Mouse (Mus musculus): ENCODE data around the gene Ropn1l. TPM values are rescaled to one million over a fixed set of nuclear protein-coding genes. Genes with fewer than 3 reads are reported as not detected.

Ropn1l gene
- polyA plus RNA-seq, 1 experiment: 10.3 TPM

DNA sequence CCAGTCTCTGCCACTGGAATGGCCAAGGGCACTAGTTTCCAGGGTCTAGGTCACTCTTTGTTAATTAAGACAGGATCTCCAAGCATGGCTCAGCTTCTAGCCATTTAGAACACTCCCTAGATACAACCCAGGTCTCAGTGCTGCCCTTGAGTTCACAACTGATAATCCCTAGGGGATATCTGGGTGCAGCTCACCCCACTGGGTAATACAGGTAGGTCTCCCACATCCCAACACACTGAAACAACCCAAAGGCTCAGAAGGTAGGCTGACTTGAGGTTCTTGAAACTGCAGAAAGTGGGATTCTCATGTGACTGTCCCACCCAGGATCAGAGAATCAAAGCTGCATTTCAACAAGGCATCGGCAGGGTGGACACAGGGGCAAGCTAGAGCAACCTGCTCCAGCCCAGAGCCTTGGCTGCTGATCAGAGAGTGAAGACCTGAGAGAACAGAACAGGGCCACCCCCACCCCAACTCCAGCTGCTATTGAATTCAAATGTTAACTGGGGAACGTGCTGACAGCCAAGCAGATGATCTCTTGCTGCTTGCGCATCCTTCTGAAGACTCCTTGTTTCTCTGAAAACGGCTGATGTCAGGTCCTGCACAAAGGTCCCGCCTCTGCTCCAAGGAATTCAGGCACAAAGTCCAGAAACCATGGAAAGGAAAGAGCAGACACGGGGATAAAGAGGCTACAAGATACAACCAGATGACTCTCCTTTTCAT is 39.2 kb downstream of the Ropn1l start:
- H3ac ChIP-seq (ENCODE audit: control insufficient read depth, insufficient read length): no peak overlapping the region

DNA sequence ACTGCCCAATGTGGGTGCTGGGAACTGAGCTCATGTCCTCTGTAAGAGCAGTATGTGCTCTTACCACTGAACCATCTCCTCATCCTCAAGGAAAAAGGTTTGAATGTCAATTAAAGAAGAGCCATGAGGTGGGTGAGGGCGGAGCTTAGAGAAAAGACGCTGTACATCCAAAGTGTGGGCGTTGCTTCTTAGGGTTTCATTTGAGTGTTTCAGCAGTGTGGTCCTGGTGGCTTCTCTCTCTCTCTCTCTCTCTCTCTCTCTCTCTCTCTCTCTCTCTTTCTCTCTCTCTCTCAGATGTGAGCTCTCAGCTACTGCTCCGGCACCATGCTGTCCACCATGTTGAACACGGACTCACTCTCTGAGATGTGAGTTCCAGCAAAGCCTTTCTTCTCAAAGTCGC is 39.9 kb downstream of the Ropn1l start:
- no peaks in the 10 kb centered on the region for H3K36me3 ChIP-seq (ENCODE audit: control insufficient read depth, insufficient read depth)
- H3ac ChIP-seq (ENCODE audit: control insufficient read depth, insufficient read length): no peak overlapping the region
- no peaks in the 10 kb centered on the region for H3K79me2 ChIP-seq (ENCODE audit: control insufficient read depth, insufficient read depth)
- no peak overlapping the region for H3K4me3 ChIP-seq
- H3K4me2 ChIP-seq (ENCODE audit: low read depth): no peak overlapping the region
- TF ChIP-seq TCF3 (IDR thresholded peaks at IDR 0.05; ENCODE audit: insufficient read length, low read depth) (no peak), TCF12 (IDR thresholded peaks at IDR 0.05; ENCODE audit: insufficient read depth, poor library complexity, severe bottlenecking) (no peak), E2F4 (IDR thresholded peaks at IDR 0.05; ENCODE audit: insufficient read depth) (no peak), USF1 (IDR thresholded peaks at IDR 0.05; ENCODE audit: low read depth) (no peak), POLR2A (IDR thresholded peaks at IDR 0.05; ENCODE audit: insufficient read length, low read depth) (no peak), MAX (IDR thresholded peaks at IDR 0.05; ENCODE audit: low read depth) (no peak), MYOG (IDR thresholded peaks at IDR 0.05; ENCODE audit: control insufficient read depth in 1 of 3, insufficient read depth in 1 of 3, insufficient read length in 2 of 3, low read depth in 2 of 3) (no peak), REST (IDR thresholded peaks at IDR 0.05; ENCODE audit: insufficient read depth, insufficient read length) (no peak), SRF (IDR thresholded peaks at IDR 0.05; ENCODE audit: control insufficient read depth, insufficient read length, low read depth) (no peak), CEBPB (IDR thresholded peaks at IDR 0.05; ENCODE audit: insufficient read depth, poor library complexity, severe bottlenecking) (no peak), MYOD1 (IDR thresholded peaks at IDR 0.05; ENCODE audit: control insufficient read depth in 1 of 3, insufficient read length in 2 of 3, low read depth in 2 of 3) (no peak), POLR2AphosphoS2 (IDR thresholded peaks at IDR 0.05; ENCODE audit: insufficient read length, low read depth) (no peak)
- H3K27me3 ChIP-seq (ENCODE audit: control insufficient read depth, insufficient read depth, insufficient read length): no peaks in the 10 kb centered on the region

More for the DNA sequence above, 39.2 kb downstream of the Ropn1l start:
- TF ChIP-seq MYOG (IDR thresholded peaks at IDR 0.05; ENCODE audit: control insufficient read depth in 1 of 3, insufficient read depth in 1 of 3, insufficient read length in 2 of 3, low read depth in 2 of 3) (no peak), TCF12 (IDR thresholded peaks at IDR 0.05; ENCODE audit: insufficient read depth, poor library complexity, severe bottlenecking) (no peak), POLR2AphosphoS2 (IDR thresholded peaks at IDR 0.05; ENCODE audit: insufficient read length, low read depth) (no peak), SRF (IDR thresholded peaks at IDR 0.05; ENCODE audit: control insufficient read depth, insufficient read length, low read depth) (no peak), MAX (IDR thresholded peaks at IDR 0.05; ENCODE audit: low read depth) (no peak), MYOD1 (IDR thresholded peaks at IDR 0.05; ENCODE audit: control insufficient read depth in 1 of 3, insufficient read length in 2 of 3, low read depth in 2 of 3) (no peak), TCF3 (IDR thresholded peaks at IDR 0.05; ENCODE audit: insufficient read length, low read depth) (no peak), POLR2A (IDR thresholded peaks at IDR 0.05; ENCODE audit: insufficient read length, low read depth) (no peak), REST (IDR thresholded peaks at IDR 0.05; ENCODE audit: insufficient read depth, insufficient read length) (no peak), CEBPB (IDR thresholded peaks at IDR 0.05; ENCODE audit: insufficient read depth, poor library complexity, severe bottlenecking) (no peak), E2F4 (IDR thresholded peaks at IDR 0.05; ENCODE audit: insufficient read depth) (no peak), USF1 (IDR thresholded peaks at IDR 0.05; ENCODE audit: low read depth) (no peak)
- Histone ChIP-seq H3K4me2 (ENCODE audit: low read depth) (no peak overlapping the region), H3K27me3 (ENCODE audit: control insufficient read depth, insufficient read depth, insufficient read length) (no peaks in the 10 kb centered on the region), H3K36me3 (ENCODE audit: control insufficient read depth, insufficient read depth) (no peaks in the 10 kb centered on the region), H3K4me3 (no peak overlapping the region), H3K79me2 (ENCODE audit: control insufficient read depth, insufficient read depth) (no peaks in the 10 kb centered on the region)

DNA sequence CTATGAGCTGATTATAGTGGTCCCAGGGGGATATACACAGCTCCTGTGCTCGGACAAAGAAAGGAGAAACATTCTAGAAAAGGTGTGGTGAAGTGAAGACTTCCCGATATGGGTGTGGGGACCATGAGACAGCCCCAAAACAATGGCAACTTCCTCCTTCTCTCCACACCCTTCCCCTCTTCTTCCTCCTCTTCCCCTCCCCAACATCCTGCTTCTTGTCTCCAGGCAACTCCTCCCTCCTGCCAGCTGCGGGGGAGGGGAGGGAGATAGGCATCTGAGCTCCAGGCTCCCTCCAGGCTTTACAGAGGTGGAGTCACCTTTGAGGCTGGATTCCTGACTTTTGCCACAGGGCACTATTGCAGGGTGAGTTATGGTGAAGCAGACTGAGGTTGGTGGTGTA is 40.6 kb downstream of the Ropn1l start:
- no peak overlapping the region for H3ac ChIP-seq (ENCODE audit: control insufficient read depth, insufficient read length)
- TF ChIP-seq MYOG (IDR thresholded peaks at IDR 0.05; ENCODE audit: control insufficient read depth in 1 of 3, insufficient read depth in 1 of 3, insufficient read length in 2 of 3, low read depth in 2 of 3) (no peak), REST (IDR thresholded peaks at IDR 0.05; ENCODE audit: insufficient read depth, insufficient read length) (no peak), TCF3 (IDR thresholded peaks at IDR 0.05; ENCODE audit: insufficient read length, low read depth) (no peak)
- no peaks in the 10 kb centered on the region for H3K36me3 ChIP-seq (ENCODE audit: control insufficient read depth, insufficient read depth)
- H3K4me3 ChIP-seq: no peak overlapping the region
- no peaks in the 10 kb centered on the region for H3K27me3 ChIP-seq (ENCODE audit: control insufficient read depth, insufficient read depth, insufficient read length)
- H3K4me2 ChIP-seq (ENCODE audit: low read depth): no peak overlapping the region
- H3K79me2 ChIP-seq (ENCODE audit: control insufficient read depth, insufficient read depth): no peaks in the 10 kb centered on the region

DNA sequence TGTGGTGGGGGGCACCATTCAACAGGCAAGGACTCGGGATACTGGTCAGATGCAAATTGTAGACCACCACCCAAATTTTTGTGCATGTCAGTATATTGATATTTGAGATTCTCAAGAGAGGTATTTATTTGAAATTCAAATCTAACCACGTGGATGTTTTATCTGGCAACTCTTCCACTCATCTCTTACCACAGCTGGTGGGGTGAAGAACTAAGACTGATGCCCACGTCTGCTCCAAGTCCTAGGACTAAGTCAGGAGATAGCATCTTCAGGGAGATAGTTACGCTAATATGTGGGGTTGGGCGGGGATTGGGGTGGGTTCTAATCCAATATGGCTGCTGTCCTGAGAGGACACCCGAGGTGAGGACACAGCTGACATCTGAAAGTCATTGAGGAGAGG is 41.1 kb downstream of the Ropn1l start:
- no peak for TF ChIP-seq E2F4 (IDR thresholded peaks at IDR 0.05; ENCODE audit: insufficient read depth)
- no peak for TF ChIP-seq CEBPB (IDR thresholded peaks at IDR 0.05; ENCODE audit: insufficient read depth, poor library complexity, severe bottlenecking)
- TF ChIP-seq MAX (IDR thresholded peaks at IDR 0.05; ENCODE audit: low read depth): no peak
- TF ChIP-seq SRF (IDR thresholded peaks at IDR 0.05; ENCODE audit: control insufficient read depth, insufficient read length, low read depth): no peak
- TF ChIP-seq USF1 (IDR thresholded peaks at IDR 0.05; ENCODE audit: low read depth): no peak
- no peak for TF ChIP-seq MYOD1 (IDR thresholded peaks at IDR 0.05; ENCODE audit: control insufficient read depth in 1 of 3, insufficient read length in 2 of 3, low read depth in 2 of 3)
- TF ChIP-seq POLR2A (IDR thresholded peaks at IDR 0.05; ENCODE audit: insufficient read length, low read depth): no peak
- no peak for TF ChIP-seq TCF12 (IDR thresholded peaks at IDR 0.05; ENCODE audit: insufficient read depth, poor library complexity, severe bottlenecking)
- no peak for TF ChIP-seq POLR2AphosphoS2 (IDR thresholded peaks at IDR 0.05; ENCODE audit: insufficient read length, low read depth)
- no peak for TF ChIP-seq REST (IDR thresholded peaks at IDR 0.05; ENCODE audit: insufficient read depth, insufficient read length)
- no peak for TF ChIP-seq TCF3 (IDR thresholded peaks at IDR 0.05; ENCODE audit: insufficient read length, low read depth)
- TF ChIP-seq MYOG (IDR thresholded peaks at IDR 0.05; ENCODE audit: control insufficient read depth in 1 of 3, insufficient read depth in 1 of 3, insufficient read length in 2 of 3, low read depth in 2 of 3): no peak

More for the DNA sequence above, 41.1 kb downstream of the Ropn1l start:
- H3K79me2 ChIP-seq (ENCODE audit: control insufficient read depth, insufficient read depth): no peaks in the 10 kb centered on the region
- H3ac ChIP-seq (ENCODE audit: control insufficient read depth, insufficient read length): no peak overlapping the region
- no peak overlapping the region for H3K4me3 ChIP-seq
- H3K27me3 ChIP-seq (ENCODE audit: control insufficient read depth, insufficient read depth, insufficient read length): no peaks in the 10 kb centered on the region
- H3K4me2 ChIP-seq (ENCODE audit: low read depth): no peak overlapping the region
- no peaks in the 10 kb centered on the region for H3K36me3 ChIP-seq (ENCODE audit: control insufficient read depth, insufficient read depth)

Data from myocyte (in vitro differentiated cells).